Mouse (Mus musculus): ENCODE measurements at regions not wholly inside any gene's neighbourhood (a gene's known extent, or its start where the extent isn't known, plus 50 kb on each side); places are given as distances from the start of the nearest gene placed in this dataset.

DNA sequence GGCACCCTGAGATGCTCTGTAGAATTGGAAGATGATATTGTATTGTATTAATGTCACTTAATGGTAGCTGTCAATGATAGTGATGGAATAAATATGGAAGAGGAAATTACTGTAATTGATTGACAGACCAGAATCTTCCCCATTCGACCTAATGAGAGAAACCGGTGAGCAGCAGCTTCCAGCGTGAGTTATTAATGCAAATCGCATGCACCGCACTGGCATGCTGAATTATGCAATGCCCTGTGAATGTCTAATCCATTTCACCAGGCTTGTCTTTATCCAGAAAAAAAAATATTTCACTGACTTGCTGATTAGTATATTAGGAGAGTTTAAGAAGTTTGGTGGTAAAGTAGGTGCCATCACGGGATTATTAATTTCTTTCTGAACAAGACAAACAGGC, 384.2 kb upstream of the Jarid2 start:
- DNase-seq (ENCODE audit: low read depth, low spot score) = no peak

DNA sequence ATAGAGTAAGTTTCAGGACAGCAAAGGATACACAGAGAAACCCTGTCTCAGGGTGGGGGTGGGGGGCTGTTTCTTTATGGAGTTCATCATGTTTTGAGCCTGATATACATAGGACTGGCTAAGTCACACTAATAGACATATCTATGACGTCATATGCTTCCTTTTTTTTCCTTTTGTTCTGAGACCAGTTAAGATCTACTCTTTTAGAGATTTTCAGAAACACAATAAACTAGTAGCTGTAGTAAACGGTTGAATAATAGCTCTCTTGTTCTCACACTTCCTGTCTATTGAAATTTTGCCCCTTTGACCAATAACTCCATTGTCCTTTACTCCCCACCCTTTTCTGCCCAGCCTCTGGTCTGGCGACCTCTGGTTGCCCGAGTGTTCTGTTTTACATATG, 382.6 kb upstream of the Jarid2 start:
- DNase-seq (ENCODE audit: low read depth, low spot score) = no peak

DNA sequence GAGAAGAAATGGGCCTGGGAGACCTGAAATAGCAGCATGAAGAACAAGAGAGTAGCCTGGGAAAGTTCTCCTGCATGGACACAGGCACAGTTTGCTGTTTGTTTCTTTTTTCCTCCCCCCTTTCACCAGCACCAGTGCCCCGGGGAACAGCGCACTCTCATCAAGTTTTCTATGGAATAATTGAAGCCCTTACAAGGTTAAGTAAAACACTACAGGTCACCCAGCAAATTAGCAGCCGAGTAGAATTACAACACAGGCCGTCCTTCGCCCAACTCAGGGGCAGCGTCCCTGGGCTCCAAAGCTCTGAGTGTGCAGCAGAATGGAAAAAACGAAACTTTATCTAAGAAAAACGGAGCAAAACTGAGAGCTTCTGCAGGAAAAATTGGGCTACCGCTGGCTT, 381.6 kb upstream of the Jarid2 start:
- no peak for DNase-seq (ENCODE audit: low read depth, low spot score)

DNA sequence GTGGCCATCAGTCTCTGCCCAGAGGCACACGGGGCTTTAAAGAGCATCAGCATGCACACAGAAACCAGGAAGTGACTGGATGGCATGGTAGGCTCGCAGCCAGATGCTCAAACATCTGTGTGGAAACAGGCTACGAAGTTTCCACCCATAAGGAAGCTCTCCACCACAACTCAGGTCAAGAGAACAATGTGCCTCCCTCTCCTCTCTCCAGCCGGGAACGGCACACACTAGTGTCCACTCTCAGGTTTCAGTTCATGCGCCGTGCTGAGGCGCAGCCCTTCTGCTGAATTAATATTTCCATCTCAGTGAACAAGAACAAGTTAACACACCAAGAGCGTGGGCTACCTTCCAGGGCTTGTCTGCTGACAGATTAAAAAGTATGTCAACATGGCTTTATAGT, 375.4 kb upstream of the Jarid2 start:
- no peak for DNase-seq (ENCODE audit: low read depth, low spot score)

DNA sequence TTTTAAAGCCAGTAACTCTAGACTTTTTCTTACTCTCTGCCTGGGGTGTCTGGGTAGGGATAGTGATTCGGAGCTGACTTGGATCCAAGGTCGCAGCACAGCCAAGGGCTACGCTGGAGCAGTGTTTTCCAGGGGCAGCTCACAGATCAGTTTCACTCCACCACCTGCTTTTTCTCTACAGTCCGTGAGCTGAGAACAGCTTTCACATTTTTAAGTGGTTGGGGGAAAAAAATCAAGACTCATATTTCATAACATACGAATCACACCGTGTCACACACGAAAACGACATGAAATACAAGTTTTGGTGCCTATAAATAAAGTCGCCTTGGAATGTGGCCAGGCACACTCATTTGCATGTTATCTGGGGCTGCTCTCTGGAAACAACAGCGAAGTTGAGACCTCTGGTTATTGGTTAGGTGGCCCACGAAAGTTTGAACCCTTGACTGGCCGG, 373.5 kb upstream of the Jarid2 start:
- DNase-seq (ENCODE audit: low read depth, low spot score) = no peak

DNA sequence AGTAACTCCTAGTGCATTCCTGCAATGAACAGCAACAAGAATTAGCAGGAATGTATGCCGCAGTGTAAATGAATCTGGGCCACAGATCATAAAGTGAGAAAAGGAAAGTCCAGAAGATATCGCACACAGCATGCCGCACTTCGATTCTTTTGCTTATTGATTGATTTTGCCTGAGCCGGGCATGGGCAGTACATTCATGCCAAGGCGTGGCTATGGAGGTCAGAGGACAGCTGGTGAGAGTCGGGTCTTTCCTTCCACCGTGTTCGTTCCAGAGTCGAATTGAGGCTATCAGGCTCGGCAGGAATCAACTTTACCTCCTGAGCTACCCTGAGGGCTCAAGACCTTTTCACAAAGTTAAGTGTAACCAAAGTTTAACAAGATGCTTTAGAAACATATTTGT, 372.3 kb upstream of the Jarid2 start:
- no peak for DNase-seq (ENCODE audit: low read depth, low spot score)

DNA sequence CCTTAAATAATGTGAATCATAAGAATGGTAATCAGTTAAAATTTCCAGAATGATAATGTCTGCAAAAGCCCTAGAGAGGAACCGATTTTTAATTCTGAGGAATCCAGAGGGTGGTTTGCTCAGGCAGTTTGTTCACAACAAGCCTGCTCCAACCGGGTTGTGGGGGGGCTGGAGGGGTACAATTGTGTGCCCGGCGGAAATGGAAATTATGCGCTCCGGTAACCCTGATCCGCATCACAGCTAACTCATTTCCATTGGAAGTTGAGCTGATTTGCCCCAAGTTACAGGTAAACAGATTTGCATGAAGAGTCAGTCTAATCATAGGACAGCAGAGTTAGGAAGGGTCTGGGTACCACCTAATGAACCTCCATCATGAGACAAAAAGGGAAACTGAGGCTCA, 369.9 kb upstream of the Jarid2 start:
- no peak for DNase-seq (ENCODE audit: low read depth, low spot score)

DNA sequence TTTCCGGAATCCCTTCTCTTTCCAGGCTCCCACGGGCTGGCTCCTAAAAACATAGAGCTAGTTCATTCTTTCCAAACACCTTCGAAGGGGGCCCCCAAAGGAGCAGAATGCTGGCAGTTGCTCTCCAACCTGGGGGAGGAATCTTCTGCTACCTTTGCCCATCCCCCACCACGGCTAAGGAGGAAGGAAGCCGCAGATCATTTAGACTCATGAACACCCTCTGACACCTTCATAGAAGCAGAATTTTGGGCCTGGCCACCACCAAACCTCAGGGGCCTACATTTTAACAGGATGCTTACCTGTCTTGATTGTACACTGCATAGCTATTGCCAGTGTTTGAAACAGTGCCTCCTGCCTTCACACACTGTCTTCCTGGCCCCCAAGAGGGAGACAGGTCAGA, 369.3 kb upstream of the Jarid2 start:
- DNase-seq (ENCODE audit: low read depth, low spot score) = no peak

DNA sequence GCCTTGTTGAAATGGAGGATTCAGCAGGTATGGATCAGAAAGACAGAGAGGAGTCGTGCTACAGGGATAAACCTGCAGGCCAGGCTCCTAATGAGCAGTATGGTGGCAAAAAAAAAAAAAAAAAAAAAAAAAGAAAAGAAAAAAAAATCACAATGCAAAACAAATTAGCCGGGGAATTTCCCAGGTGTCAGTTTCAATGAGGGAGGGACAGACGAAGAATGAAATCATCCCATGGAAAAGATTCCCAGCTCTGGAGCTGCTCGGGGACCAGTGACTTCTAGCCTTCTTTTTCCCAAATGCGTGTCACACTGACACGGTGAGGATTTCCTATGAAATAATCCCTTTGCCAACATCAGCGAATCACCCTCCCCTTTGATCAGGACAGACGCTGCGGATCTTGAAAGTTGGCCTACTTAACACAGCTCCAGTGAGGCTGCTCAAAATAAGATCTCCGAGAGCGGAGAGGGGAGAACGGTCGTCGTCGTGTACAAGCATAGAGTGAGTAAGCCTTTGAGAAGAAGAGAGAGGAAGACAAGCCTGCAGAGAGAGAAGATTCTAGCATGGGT, 368.5 kb upstream of the Jarid2 start:
- no peak for DNase-seq (ENCODE audit: low read depth, low spot score)

DNA sequence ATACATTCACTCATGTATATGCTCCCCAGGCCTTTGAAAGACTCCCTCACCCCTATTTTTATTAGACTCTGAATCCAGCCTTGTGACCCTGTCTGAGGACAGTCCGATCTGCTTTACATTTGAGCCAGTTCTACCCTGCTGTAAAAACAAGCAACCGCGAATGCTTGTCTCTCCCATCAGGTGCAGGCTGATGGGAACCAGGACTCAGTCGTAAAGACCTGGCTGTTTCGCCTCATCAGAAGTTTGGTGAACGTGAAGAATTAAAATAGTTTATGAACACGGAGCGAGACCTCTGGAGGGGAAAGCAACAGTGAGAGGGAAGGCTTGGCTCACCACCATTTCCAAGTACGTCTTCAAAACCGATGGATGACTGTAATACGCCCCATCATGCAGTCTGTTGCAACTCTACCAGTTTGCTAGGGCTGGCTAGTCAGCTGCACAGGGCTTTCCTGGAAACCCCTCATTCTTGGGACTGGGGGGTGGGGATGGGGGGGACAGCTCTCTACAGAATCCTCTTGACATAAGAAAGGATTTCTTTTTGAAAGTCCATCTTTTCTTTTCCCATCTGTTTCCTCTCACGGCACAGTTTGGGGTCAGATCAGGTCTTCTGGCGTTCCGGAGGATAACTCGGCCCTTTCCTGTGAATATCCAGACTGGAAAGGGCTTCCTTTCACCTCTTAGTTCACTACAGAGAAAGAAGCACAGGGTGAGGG, 366.8 kb upstream of the Jarid2 start:
- DNase-seq (ENCODE audit: low read depth, low spot score) = no peak

DNA sequence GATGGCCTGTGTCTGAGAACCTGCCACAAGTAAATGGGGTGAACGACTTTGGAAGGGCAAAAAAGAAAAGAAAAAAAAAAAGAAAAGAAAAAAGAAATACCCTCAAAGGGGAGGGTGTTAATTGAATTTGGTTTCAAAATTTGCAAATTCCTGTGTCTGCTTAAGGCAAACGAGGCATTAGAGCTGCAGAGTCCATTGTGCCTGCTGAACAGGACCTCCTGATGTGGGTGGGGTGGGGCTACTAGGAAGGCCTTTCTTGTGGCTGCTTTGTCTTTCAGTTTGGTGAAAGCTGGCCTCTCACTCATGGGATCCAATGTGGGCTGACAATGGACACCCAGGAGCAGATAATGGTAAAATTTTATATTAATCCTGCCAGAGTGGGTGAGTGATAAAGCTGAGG, 366.3 kb upstream of the Jarid2 start:
- no peak for DNase-seq (ENCODE audit: low read depth, low spot score)

DNA sequence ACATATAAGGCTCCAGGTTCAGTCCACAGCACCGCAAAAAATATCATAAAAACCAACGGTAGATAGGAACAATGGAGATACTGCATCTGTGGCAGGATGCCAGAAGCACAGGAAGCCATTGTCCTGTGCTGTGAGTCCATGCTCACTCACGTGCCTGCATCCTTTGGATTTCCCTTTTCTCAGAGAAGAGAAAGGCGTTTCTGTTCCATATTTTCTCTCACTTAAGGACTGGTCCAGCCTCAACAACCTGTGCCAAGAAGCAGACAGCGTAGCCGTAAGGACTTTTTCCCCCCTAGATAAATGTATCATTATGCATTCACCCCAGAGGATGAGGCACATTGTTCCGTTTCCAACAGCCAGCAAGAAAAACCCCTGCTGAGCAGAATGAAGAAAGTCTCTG, 360.0 kb upstream of the Jarid2 start:
- no peak for DNase-seq (ENCODE audit: low read depth, low spot score)

DNA sequence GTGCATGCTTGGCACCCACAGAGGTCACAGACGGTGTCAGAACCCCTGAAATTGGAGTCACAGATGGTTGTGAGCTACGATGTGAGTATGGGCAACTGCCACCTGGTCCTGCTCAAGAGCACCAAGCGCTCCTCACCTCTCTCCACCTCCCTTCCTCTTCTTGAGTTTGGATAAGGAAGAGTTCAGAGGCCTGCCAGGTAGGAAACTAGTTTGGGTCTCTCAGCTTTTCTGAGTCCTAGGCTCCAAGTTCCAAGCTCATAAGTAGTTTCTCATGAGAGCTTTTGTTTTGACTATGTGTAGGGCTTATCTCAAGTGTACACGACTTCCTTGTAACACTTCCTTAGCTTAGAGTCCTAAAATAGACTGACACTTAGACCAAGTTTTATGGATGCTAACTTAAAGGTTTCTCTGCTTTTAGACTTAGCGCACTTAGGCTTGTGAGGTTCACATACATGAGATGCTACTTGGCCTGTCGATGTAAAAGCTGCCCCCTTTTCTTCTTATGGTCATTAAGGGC, 356.9 kb upstream of the Jarid2 start:
- no peak for DNase-seq (ENCODE audit: low read depth, low spot score)

DNA sequence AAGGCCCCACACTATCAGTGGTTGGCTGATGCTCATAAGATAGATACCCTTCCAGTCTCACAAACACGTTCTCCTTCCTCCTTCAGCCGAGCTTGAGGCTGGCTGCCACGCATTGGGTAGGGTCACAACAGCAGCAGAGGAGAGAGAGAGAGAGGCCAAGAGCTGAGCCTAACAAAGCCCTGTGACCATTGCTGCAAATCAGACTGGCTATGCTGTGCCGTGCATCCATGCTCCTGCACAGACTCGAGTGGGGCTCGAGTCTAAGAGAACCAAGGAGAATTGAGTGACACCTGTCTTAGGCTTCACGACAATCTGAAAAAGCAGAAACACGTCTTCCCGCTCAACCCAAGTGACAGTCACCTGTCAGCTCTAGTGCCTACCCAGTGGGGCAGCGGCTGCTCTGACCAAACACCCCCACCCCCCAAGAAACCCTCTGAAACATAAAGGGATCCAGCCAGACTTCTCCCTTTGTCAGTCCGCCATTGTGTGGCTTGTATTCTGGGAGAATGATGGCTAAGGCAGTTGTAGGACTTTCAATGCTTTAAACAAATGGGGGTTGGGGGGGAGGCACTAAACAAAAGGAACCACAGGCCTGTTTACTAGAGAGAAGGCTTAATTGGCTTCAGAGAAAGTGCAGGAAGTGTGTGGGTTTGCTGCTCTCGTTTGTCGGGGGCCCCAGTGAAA, 353.7 kb upstream of the Jarid2 start:
- DNase-seq (ENCODE audit: low read depth, low spot score) = no peak

DNA sequence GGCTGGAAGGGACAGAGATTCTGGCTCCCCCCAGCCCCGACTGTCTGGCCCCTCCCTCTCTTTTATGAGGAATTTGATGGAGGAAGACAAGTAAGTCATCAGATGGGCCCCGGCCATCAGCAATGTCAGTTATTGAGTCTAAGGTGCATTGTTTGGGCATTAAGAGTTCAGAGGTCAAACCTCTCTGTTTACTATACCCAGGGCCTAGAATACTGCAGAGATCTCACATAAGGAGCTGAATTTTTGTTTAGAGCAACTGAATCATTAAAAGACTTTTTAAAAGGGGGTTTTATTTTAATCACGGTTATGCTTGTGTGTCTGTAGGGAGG, 353.1 kb upstream of the Jarid2 start:
- no peak for DNase-seq (ENCODE audit: low read depth, low spot score)

DNA sequence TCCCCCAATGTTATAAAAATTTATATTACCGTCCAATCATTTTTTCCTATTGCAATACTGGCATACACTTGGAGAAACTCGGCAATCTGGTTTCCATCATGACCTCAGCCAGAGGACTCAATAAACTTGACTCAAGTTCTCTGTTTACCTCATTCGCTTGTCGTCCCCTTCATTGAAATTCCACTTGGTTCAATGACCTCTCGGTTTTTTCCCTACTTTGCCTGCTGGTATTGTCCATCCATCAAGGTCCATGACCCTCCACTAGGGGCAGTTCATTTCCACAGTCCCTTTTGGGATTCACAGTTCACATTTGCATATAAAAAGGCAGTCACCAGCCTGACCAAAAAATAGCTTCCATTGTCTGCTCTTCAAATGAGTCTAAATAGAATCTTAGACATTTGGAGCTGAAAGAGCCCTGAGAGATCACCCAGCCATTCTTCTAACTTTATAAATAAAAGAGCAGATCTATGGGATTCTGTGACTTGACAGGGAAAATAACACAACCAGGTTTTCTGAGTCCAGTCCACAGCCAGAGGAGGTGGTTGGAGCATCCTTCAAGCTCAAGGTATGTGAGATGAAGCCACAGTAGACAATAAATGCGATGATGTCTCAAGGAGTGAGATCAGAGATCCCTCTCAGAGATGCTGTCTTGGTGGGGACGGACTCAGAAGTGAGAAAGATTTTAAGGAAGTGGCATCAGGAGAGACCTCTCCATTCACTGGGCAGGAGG, 347.4 kb upstream of the Jarid2 start:
- DNase-seq (ENCODE audit: low read depth, low spot score) = no peak

DNA sequence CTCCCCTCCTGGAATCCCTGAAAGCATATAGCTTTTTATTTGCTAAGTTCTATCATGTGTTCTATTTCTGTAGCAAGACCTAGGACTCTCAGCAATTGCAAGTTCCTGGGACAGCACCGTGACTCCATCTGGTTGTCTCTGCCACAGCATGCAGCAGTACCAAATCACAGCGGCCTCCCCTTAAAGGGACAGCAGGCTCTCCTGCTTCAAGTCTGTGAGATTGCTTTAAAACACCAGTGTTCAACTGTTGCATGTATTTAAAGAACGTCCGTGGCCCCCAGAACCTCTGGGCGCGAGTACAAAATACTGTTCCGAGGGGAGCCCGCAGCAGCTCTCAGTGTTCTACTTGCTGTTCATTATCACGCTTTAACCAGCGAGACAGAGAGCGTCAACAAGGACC, 346.0 kb upstream of the Jarid2 start:
- no peak for DNase-seq (ENCODE audit: low read depth, low spot score)

DNA sequence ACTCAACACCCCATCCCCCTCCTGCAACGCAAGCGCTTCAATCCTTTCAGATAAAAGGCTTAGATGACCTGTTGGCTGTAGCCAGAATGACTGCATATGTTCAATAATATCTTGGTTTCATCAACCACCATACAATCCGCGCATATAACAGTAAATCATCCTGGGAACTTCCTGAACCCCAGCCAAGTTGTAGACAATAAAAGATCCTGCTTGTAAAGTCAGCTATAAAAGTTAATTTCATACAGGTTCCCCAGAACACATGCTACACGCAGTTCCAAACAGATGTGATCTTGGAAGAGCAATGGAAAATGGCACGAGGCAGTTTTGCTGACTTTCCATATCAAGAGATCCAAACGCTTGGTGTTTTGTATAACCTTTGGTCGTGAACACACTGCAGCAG, 342.5 kb upstream of the Jarid2 start:
- no peak for DNase-seq (ENCODE audit: low read depth, low spot score)

DNA sequence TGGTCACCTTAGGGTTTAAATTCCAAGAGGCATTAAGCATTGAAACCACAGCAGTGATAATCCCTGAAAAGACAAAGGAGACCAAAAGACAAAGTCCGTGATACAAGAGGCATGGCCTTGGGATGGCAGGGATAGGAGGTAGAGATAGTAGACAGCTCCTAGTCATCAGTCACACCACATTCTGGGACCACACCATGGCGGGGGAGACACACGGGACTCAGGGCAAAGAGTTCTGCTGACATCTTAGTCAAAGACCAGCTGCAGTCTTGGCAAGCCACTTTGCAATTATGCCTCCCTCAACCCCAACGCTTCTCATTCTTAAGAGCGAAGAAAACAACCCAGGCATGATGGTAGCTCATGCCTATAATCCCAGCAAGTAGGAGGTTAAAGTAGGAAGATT, 339.6 kb upstream of the Jarid2 start:
- DNase-seq (ENCODE audit: low read depth, low spot score) = no peak

DNA sequence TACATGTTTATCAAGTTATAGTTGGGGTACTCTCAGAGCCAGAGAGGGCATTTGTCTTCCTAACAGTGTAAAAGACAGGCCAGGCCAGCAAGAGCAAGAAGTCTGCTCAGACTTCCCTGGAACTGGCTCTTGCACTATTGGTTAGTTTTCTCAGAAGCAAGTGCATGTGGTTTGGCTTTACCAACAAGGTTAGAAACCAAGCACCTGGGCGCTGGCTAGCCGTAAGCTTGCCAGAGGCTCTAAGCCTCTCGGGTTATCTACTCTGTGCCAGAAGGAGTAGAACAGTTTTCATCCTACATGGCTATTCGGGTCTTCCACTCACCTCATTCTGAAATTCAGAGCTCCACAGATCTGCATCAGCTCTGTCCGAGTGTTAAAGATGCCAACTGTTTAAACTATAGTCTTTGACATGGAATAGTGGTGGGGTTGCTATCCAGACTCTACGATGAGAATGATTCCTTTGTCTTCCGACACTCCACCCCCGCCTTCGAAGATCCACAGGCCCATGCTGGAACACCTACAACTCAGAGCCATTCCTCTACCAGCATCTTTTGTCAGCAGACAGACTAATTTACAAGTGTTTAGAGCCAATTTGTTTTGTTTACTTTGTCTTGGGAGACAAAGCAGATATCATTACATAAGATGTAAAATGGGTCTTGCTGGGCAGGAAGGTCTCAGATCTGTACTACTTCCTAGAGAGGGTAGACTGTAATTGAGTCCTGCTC, 338.4 kb upstream of the Jarid2 start:
- DNase-seq (ENCODE audit: low read depth, low spot score) = no peak

DNA sequence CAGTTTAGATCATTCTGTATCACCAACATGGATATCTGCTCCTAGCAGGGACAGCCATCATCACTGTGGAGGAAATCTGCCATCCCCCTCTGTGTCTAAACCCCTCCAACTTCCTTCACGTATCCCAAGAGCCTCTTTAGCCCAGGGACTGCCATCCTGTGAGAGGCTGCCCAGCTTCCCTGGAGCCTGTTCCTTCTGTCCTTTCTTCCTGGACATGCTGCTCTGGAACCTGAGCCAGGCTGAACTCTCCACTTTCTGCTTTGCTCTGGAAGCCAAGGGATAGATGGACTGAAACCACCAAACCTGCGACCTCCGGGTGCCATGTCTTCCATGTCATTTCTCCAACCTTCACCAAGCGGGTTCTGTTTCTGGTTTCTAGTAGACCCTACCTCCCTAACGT, 335.3 kb upstream of the Jarid2 start:
- DNase-seq (ENCODE audit: low read depth, low spot score) = no peak

Measured in telencephalon, adult 2 months (tissue).